Mouse (Mus musculus) forebrain, embryonic 12.5 days (tissue): ENCODE measurements around the gene Gsn. TPM values are rescaled to one million over a fixed set of nuclear protein-coding genes. Genes with fewer than 3 reads are reported as not detected.

Experiments
- ATAC-seq: fragments of 200-750 bp; cut with Nextera tagmentation; 2 replicates; pipeline ENCODE4 v1.8.0; 2017; ENCODE audit warnings: moderate TSS enrichment; ENCODE audit not compliant: low FRiP score
- H3K27ac ChIP-seq: fragments of 300-500 bp; sonication (generic); 2 replicates; pipeline ENCODE4 v1.5.1; 2016; ENCODE audit warnings: mild to moderate bottlenecking
- H3K27me3 ChIP-seq: fragments of 300-500 bp; sonication (generic); 2 replicates; pipeline ENCODE4 v1.6.1; 2016; ENCODE audit warnings: mild to moderate bottlenecking
- H3K36me3 ChIP-seq: fragments of 300-500 bp; sonication (generic); replicated peaks from 2 replicates; pipeline ENCODE4 v1.6.1; 2016; ENCODE audit warnings: mild to moderate bottlenecking
- H3K4me1 ChIP-seq: fragments of 300-500 bp; sonication (generic); 2 replicates; pipeline ENCODE4 v1.6.1; 2016
- H3K4me2 ChIP-seq: fragments of 300-500 bp; sonication (generic); 2 replicates; pipeline ENCODE4 v1.6.1; 2016; ENCODE audit warnings: mild to moderate bottlenecking, moderate library complexity
- H3K4me3 ChIP-seq: fragments of 300-500 bp; sonication (generic); replicated peaks from 2 replicates; pipeline ENCODE4 v1.5.1; 2016; ENCODE audit warnings: mild to moderate bottlenecking
- H3K9ac ChIP-seq: fragments of 300-500 bp; sonication (generic); 2 replicates; pipeline ENCODE4 v1.6.1; 2016; ENCODE audit warnings: mild to moderate bottlenecking
- H3K9me3 ChIP-seq: fragments of 300-500 bp; sonication (generic); 2 replicates; pipeline ENCODE4 v1.6.1; 2016
- WGBS: fragments of 180-500 bp; shearing (Covaris S2); methylation state at CpG from one replicate; pipeline ENCODE4 v1.1.7; 2016; 5-methylcytosine and 5-hydroxymethylcytosine counted together
- polyA plus RNA-seq: library from polyadenylated mRNA; unstranded; fragments of >200 nt; fragmentation: Nextera tagmentation; extraction: Ambion mirVana; gene quantifications from 2 replicates; pipeline ENCODE4 v1.2.1, GENCODE M21; 2016

Gene Gsn
- polyA plus RNA-seq, 1 experiment from 2014 or later = 32.7 TPM

DNA sequence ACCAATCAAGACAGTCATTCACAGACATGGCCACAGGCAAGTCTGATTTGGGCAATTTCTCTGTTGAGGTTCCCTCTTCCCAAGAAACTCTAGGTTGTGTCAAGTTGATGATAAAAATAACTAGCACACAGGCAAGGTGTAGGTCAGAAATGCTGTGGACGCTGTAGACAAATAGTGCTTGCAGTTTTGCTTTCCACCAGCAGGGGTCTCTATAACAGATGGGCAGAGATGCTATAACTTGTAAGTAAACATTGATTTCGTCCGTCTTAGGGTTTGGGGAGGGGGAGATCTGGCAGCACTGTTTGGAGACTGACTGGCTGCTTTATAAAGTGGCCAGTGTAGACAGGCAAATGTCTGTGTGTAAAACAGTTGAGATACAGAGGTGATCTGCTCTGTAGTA is 35.7 kb downstream of the Gsn start:
- no peak overlapping the region for H3K27ac ChIP-seq
- H3K36me3 ChIP-seq = no peaks in the 10 kb centered on the region
- H3K4me2 ChIP-seq = no peak overlapping the region
- no peak overlapping the region for H3K4me3 ChIP-seq
- 19% methylated on average over 3 of the region's 3 CpGs for WGBS
- H3K9me3 ChIP-seq = no peaks in the 10 kb centered on the region
- no peak overlapping the region for H3K9ac ChIP-seq
- no peaks in the 10 kb centered on the region for H3K4me1 ChIP-seq
- H3K27me3 ChIP-seq = 0 out of 2 replicates have a peak, but pooled peaks cover 2% of the 10 kb centered on the region
- no peak for ATAC-seq

DNA sequence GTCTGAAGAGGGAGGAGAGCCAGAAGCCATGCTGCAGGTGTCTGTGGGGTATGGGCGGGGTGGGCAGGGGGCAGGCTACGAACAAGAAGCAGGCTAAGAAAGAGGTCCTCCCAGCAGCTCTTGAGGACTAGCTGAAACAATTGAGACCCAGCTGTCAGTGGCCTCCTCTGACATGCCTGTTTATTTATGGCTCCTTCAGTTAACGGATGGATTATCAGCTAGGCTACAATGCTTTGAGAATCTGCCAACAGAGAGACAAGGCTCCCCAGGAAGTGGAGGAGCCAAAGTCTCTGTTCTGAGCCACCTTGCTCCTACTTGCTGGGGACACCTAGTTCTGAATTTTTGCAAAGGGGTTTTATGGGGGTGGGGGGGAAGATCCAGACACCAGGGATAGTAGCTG is 36.5 kb downstream of the Gsn start:
- 70% methylated on average over 3 of the region's 3 CpGs for WGBS
- Histone ChIP-seq H3K4me3 (no peak overlapping the region), H3K27me3 (no peaks in the 10 kb centered on the region), H3K4me1 (no peaks in the 10 kb centered on the region), H3K36me3 (no peaks in the 10 kb centered on the region), H3K9ac (no peak overlapping the region), H3K27ac (no peak overlapping the region), H3K9me3 (no peaks in the 10 kb centered on the region), H3K4me2 (no peak overlapping the region)
- no peak for ATAC-seq

- no peak overlapping the region for H3K4me3 ChIP-seq
- H3K36me3 ChIP-seq = no peaks in the 10 kb centered on the region
- no peak overlapping the region for H3K9ac ChIP-seq
- no peak overlapping the region for H3K27ac ChIP-seq
- WGBS = 85% methylated on average over 8 of the region's 8 CpGs
- ATAC-seq = no peak
- H3K4me1 ChIP-seq = no peaks in the 10 kb centered on the region
- H3K27me3 ChIP-seq = no peaks in the 10 kb centered on the region
- H3K4me2 ChIP-seq = no peak overlapping the region
- H3K9me3 ChIP-seq = no peaks in the 10 kb centered on the region
Observed at GRCm38 (mm10) chr2:35293291-35293690, 37.1 kb downstream of the Gsn start.

GRCm38 (mm10) chr2:35297703-35298332 is 41.6 kb downstream of the Gsn start:
- Histone ChIP-seq H3K9ac (no peak overlapping the region), H3K4me2 (no peak overlapping the region), H3K4me1 (no peaks in the 10 kb centered on the region), H3K27me3 (0 out of 2 replicates have a peak, but pooled peaks cover 4% of the 10 kb centered on the region), H3K36me3 (no peaks in the 10 kb centered on the region), H3K4me3 (no peak overlapping the region), H3K9me3 (no peaks in the 10 kb centered on the region), H3K27ac (no peak overlapping the region)
- 24% methylated on average over 15 of the region's 15 CpGs for WGBS
- ATAC-seq = peak; percentile 75

DNA sequence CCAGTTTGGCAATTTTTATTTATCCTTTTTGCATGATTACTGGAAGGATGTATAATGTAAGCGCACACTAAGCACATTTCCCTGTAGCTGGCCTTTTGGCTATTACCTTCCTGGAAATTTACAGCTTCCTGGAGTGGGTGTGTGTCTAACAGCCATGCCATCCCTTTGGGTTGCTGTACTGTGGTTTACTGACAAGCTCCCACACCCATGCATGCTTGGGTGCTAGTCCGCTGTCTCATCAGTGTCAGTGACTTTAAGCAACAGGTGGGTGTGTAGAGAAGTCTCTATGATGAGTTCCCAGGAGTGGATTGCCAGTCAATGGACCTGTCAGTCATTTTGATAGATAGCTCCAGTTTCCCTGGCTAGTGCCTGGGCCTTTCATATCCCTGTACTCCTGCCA is 43.3 kb downstream of the Gsn start:
- H3K4me3 ChIP-seq = no peak overlapping the region
- H3K9me3 ChIP-seq = no peaks in the 10 kb centered on the region
- H3K27me3 ChIP-seq = 0 out of 2 replicates have a peak, but pooled peaks cover 4% of the 10 kb centered on the region

DNA sequence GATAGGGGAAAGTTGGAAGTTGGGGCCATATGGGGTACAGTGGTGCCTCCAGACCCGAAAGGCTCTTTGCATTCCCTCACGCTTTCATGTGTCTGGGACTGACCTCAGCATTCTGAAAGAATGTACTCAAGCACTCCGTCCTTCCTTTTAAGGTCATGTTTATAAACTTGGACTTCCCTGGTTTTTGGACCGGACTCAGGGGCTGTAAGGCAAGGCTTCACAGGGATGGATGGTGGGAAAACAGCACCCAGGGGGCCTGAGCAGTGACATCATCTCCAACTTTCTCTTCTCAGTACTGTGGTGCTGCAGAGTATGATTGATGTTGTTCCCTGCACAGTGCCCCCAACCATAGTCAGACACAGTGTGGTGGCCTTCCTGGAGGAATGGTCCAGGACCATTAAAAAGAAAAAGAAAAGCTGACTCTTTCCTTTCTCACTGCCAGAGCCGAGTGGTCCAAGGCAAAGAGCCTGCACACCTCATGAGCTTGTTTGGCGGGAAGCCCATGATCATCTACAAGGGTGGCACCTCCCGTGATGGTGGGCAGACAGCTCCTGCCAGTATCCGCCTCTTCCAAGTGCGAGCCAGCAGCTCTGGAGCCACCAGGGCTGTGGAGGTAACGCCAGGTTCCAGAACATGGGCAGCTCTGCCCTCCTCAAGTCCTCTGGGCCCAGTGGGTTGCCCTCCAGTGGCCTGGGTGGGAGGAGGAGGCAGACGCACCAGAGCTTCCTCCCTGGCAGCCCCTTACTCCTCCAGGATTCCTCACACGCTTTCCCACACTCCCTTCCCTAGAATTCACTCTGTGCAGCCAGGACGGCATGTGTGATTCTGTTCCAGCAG is 46.1 kb downstream of the Gsn start:
- Histone ChIP-seq H3K27me3 (0 out of 2 replicates have a peak, but pooled peaks cover 4% of the 10 kb centered on the region), H3K9ac (no peak overlapping the region), H3K4me1 (no peaks in the 10 kb centered on the region), H3K4me3 (no peak overlapping the region), H3K36me3 (no peaks in the 10 kb centered on the region), H3K27ac (no peak overlapping the region), H3K4me2 (no peak overlapping the region), H3K9me3 (no peaks in the 10 kb centered on the region)
- 88% methylated on average over 13 of the region's 13 CpGs for WGBS
- no peak for ATAC-seq

More for the DNA sequence above, 43.3 kb downstream of the Gsn start:
- no peak for ATAC-seq
- Histone ChIP-seq H3K9ac (no peak overlapping the region), H3K4me2 (no peak overlapping the region), H3K36me3 (no peaks in the 10 kb centered on the region), H3K27ac (no peak overlapping the region), H3K4me1 (no peaks in the 10 kb centered on the region)
- WGBS = 87% methylated on average over 2 of the region's 2 CpGs

- WGBS = 71% methylated on average over 1 of the region's 1 CpGs
- no peak for ATAC-seq
- H3K9ac ChIP-seq = no peak overlapping the region
- no peak overlapping the region for H3K4me3 ChIP-seq
- no peaks in the 10 kb centered on the region for H3K36me3 ChIP-seq
- no peaks in the 10 kb centered on the region for H3K9me3 ChIP-seq
- H3K27me3 ChIP-seq = no peaks in the 10 kb centered on the region
- no peak overlapping the region for H3K4me2 ChIP-seq
- no peak overlapping the region for H3K27ac ChIP-seq
- H3K4me1 ChIP-seq = no peaks in the 10 kb centered on the region
Observed at GRCm38 (mm10) chr2:35308166-35308565, 52.0 kb downstream of the Gsn start.

DNA sequence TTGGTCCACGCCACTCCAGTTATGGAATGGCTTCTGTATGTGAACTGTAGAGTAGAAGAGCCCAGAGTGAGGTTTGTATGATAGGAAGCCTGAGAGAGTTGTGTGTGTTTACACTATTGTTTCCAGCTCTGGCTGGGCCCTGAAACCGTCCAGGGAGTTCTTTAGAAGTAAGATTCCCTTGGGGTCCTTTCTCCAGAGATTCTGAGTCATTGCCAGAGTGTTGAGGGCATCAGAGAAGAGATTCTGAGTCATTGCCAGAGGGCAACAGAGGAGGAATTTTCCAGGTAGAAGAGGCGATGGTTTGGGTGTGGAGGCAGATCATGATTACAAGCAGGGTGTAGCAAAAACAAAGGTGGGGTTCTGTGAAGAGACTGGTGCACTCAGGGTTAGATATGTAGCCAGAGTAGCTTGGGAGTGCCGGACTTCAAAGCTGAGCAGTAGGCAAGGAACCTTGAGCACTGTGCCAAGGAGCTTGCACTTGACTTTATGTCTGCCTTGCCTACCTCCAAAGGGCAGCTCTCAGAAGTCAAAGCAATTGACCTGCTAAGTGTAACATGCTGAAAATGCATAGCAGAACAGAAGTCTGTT is 53.8 kb downstream of the Gsn start:
- no peak for ATAC-seq
- no peak overlapping the region for H3K4me2 ChIP-seq
- 86% methylated on average over 4 of the region's 4 CpGs for WGBS
- no peaks in the 10 kb centered on the region for H3K9me3 ChIP-seq
- no peak overlapping the region for H3K9ac ChIP-seq
- no peak overlapping the region for H3K27ac ChIP-seq
- H3K36me3 ChIP-seq = no peaks in the 10 kb centered on the region
- H3K27me3 ChIP-seq = no peaks in the 10 kb centered on the region
- H3K4me3 ChIP-seq = no peak overlapping the region
- peaks cover 5% of the 10 kb centered on the region; the same call in 1 of the 2 replicates for H3K4me1 ChIP-seq

- 30% methylated on average over 3 of the region's 3 CpGs for WGBS
- no peaks in the 10 kb centered on the region for H3K36me3 ChIP-seq
- H3K27me3 ChIP-seq = no peaks in the 10 kb centered on the region
- H3K4me1 ChIP-seq = peaks cover 10% of the 10 kb centered on the region
- no peak overlapping the region for H3K4me2 ChIP-seq
- H3K27ac ChIP-seq = no peak overlapping the region
- no peak overlapping the region for H3K4me3 ChIP-seq
- H3K9me3 ChIP-seq = no peaks in the 10 kb centered on the region
- H3K9ac ChIP-seq = no peak overlapping the region
- no peak for ATAC-seq
Observed at GRCm38 (mm10) chr2:35314300-35314699, 58.1 kb downstream of the Gsn start.

DNA sequence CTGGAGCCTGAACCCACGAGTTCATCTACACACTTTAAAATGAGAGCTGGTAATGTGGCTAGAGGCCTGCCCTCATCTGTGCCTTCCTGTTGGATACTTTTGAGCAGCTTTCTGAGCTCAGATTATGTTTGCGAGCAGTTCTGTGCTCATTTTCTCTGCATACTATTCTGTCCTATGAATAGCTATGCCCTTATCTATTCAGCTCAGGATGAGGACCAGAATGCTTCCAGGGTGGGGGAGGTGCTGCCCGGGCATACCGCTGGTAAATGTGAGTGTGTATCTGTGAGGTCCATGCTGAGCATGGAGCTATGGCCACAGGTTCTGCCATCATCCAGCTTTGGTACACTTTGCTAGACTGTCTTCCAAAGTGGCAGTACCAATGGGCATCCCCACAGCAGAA is 61.4 kb downstream of the Gsn start:
- no peaks in the 10 kb centered on the region for H3K9me3 ChIP-seq
- H3K4me3 ChIP-seq = no peak overlapping the region
- peaks cover 10% of the 10 kb centered on the region for H3K4me1 ChIP-seq
- H3K9ac ChIP-seq = no peak overlapping the region
- H3K27ac ChIP-seq = no peak overlapping the region
- no peak for ATAC-seq
- no peaks in the 10 kb centered on the region for H3K36me3 ChIP-seq
- WGBS = 85% methylated on average over 4 of the region's 4 CpGs
- no peak overlapping the region for H3K4me2 ChIP-seq
- H3K27me3 ChIP-seq = no peaks in the 10 kb centered on the region

GRCm38 (mm10) chr2:35318405-35318804 is 62.2 kb downstream of the Gsn start:
- WGBS = 89% methylated on average over 12 of the region's 12 CpGs
- Histone ChIP-seq H3K36me3 (no peaks in the 10 kb centered on the region), H3K9me3 (no peaks in the 10 kb centered on the region), H3K27ac (no peak overlapping the region), H3K4me3 (no peak overlapping the region), H3K27me3 (no peaks in the 10 kb centered on the region), H3K9ac (no peak overlapping the region), H3K4me1 (peaks cover 10% of the 10 kb centered on the region), H3K4me2 (no peak overlapping the region)
- no peak for ATAC-seq

DNA sequence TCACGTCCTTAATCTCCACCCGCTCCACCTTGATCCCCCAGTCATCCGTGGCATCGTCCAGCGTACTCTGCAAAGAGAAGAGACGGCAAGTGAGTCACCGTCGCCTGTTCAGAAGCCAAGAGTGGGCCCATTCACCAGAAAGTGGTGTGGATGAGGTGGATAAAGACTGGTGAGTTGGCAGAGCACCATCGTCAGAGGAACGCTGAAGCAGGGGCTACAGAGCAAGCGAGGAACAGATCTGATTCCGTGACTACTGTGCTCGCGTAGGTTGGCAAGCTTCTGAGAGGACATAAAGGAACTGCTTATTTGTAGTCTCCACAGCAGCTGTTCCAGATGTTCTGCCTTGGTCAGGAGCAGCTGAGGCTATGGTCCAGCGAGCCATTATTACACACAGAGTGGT is 64.2 kb downstream of the Gsn start:
- Histone ChIP-seq H3K4me1 (peaks cover 5% of the 10 kb centered on the region; the same call in 1 of the 2 replicates), H3K4me2 (no peak overlapping the region), H3K27me3 (no peaks in the 10 kb centered on the region), H3K9ac (no peak overlapping the region), H3K4me3 (no peak overlapping the region), H3K9me3 (no peaks in the 10 kb centered on the region), H3K36me3 (no peaks in the 10 kb centered on the region), H3K27ac (no peak overlapping the region)
- 92% methylated on average over 15 of the region's 15 CpGs for WGBS
- ATAC-seq = no peak
